Mouse (Mus musculus) testis, postnatal 10 days (tissue): ENCODE results near the gene Osbpl7.

Source experiments
- DNase-seq: peaks from one replicate; pipeline ENCODE4 v3.0.0; 2021; ENCODE audit warnings: low spot score

Gene Osbpl7

DNA sequence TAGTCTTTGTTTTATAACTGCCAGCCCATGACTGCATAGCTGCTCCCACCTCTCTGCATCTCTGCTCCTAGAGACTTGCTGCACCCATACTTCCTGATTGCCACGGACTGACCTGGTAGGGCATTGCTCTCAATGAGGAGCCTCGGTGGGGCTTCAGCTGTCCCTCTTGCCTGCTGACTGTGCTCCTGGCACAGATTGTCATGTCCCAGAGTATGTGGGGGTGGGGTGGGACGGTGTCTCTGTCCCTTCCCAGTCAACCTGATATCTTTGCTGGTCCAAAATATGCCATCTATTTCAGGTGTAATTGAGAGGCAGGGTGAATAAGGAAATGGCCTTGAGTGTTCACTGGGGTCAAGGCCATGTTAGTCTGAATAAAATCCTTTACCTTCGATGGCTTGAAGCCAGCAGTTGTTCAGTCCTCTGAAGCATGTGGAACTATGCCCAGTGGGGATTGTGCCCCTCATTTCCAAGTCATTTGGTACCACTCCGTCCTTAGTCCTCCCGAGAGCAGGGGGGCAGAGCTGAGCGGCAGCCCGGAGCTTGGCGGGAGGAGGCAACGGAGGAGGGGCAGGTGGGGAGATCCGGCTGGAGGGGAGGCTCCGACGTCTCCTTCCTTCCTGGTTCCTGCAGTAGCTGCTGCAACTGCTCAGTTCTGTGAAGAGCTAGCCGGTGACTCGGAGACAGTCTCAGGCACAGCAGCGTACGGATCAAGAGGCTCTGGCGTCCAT, at the start of gene Osbpl7:
Gene Osbpl7 (plus strand): TSS at position 413 of the 728 bp plus-strand sequence.
- DNase-seq: peak; percentile 79

DNA sequence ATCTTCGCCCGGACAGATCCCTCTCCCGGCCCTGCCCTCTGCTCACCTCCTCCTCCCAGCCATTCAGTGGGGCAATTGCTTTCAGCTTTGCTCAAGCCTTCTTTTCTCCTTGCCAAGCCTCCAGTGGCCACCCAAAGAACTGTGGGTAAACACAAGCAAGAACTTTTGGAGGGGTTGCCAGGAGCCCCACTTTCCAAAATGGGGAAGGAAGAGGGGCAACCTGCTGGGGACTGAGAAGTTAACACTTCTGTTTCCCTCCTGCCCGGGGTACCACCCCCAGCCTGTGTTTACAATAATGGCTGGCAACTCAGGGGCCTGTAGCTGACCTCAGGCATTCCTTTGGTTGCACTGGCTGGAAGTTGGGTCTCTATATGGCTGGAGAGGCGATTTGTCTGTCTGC, 47.3 kb upstream of the Osbpl7 start:
- no peak for DNase-seq

DNA sequence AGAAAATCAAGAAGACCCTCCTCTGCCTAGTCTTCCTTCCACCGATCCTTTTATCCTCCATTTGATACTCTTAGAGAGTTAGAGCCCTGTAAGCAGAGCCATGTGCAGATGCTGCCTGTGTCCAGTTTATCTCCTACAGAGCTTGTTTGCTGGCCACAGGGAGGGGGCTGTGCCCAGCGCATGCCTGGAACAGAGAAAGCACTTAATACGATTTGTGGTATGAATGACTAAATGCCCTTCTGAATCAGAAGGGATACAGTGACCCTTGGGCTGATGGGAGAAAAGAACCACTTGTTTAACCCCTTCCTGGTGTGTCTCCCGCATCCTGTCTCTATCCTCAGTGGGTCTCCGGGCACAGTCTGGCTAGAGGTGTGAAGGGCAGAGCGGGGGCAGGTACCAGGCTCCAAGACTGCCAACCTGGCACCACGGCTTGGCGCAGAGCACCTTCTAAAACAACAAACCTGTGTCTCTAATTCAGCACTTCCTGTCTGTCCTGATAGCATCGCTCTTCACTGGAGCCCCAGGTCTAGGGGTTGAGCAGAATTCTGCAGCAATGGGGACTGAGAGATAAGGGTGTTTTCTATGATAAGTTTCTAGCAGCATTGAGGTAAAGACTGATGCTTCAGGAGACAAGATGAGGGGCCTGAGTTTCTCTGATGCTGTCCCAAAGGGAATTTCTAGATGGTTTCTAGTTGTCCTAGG, 43.2 kb upstream of the Osbpl7 start:
- DNase-seq: no peak

DNA sequence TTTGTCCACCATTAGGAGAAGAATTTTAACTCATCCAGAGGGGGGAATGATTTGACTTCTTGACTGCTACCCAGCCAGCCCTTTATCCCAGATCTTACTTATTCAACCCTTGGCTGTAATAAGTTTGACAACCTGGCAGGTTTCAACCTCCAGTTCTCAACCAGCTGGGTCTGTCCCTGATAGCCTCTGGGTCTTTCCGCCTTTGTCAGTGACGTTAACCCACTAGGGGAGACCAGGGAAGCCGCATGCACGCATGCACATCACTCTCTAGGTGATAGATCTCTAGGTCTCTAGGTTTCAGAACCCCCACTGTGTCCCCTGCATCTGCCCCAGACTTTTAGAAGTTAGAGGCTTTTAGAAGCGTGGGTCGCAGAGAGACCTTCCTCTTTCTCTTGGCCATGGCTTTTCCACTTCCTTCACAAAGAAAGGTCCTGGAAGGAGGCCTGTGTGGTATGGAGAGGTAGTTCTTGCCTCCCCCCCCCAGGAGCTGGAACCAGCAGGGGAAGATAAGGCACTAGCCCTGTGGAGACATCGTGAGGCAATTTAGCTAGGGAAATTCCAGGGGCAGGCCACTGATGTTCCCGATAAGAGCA, 41.1 kb upstream of the Osbpl7 start:
- DNase-seq: no peak

DNA sequence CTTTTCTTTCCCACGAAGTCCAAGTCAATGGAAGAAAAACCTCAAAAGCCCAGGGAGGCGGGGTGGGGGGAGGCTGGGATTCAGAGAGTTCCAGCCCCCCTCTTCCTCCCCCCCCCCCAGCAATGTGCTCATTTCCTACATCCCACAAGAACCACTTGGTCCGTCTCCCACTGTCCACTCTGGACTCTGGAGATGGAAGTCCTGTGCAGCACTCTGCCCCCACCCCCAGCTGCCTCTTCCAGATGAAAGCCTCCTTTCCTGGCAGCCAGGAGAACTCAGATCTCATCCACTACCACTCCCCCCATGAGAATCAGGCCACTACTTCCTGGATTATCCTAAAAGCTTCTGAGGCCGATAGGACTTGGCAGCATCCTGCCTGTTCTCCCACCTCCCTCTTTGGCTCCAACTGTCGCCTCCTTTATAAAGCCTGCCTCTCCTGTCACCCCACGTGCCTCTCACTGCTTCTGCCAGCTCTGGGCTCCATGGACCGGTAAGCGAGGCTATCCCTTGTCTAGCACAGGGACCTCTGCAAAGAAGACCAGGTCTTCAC, 37.2 kb upstream of the Osbpl7 start, which contains the start of gene Sp6:
Gene Sp6 (plus strand): TSS at position 274 of the 550 bp plus-strand sequence.
- no peak for DNase-seq

DNA sequence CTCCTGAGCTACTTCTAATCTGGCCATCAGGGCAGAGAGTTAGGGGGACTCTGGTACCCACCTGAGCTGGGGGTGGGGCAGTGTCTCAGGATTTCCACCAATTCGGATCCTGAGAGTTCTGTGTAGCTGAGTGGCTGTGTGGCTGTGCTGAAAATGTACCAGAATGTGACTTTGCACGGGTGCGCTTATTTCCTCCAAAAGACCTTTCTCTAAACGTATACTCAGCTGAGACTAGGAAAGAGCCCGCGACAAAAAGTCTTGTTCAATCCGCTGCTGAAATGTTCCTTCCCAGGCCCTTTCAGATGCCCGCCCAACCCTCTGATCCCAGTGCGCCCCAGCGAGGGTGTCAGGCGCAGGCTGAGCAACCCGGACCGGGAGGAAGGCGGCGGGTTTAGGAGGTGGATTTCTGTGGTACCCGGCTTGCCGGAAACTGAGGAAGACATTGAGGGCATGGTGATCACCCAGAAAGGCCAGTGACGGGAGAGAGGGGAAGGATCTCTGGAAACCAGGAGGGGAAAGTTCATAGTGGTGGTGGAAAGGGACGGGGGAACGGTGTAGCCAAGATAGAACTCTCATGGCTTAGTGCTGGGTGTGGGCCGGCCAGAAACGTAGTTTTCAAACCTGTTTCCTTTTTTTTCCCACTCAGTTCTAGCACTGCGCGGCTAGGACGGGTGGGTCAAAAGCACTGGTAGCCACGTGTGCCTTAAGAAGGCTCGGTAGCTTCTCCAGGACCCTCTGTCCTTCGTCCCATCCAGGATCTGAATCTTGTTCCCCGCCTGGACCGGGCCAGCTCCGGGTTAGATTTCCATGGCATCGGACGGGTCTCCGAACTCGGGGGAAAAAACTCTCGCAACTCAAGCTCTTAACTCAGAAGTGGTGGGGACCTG, 32.5 kb upstream of the Osbpl7 start:
- no peak for DNase-seq

DNA sequence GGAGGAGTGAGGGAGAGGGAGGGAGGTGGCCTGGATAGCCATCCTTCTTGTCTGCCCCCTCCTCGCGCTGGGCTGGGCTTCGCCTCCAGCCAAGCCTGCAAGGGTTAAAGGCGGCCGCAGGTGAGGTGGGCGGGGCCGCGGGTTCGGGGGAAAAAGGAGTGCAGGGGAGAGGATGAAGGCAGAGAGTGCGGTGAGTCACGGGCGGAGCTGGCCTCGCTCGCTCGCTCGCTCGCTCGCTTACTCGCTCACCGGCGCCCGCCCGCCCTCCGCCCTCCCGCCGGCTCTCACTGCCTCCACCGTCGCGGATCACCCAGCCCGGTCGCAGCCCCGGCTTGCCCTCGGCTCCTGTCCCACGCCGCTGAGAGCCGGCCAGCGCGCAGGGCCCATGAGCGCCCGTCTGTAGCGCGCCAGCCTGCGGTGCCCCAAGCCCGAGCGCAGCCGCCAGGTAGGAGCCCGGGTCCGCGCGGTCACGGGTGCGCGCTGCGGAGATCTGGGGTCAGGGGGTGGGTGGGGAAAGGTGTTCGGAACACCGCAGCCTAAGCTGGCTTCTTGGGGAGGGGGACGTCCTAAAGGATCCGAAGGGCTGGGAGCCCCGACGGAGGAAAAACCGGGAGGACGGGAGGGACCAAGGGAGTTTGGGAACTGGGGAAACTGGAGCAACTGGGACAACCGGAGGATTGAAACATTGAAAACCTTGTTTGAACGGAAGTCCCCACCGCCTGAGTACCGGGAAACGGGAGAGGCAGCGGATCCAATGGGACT, 31.7 kb upstream of the Osbpl7 start:
- DNase-seq: no peak

DNA sequence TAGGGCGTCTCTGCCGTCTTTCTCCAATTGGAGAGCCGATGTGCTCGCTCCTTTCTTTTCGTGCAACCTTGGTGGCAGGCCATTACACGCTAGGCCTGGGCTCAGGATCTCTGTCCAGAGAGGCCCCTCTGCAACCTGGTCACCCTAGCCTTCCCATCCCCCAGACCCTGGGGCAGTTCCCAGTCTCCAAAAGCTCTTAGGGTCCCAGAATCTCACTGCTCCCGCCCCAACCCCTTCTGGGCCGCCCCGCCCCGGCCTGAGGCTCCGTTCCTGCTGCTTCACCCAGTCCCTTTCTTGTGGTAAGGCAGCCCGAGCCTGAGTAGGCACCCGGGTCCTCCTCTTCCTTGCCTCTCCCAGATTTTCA, 31.1 kb upstream of the Osbpl7 start:
- no peak for DNase-seq

DNA sequence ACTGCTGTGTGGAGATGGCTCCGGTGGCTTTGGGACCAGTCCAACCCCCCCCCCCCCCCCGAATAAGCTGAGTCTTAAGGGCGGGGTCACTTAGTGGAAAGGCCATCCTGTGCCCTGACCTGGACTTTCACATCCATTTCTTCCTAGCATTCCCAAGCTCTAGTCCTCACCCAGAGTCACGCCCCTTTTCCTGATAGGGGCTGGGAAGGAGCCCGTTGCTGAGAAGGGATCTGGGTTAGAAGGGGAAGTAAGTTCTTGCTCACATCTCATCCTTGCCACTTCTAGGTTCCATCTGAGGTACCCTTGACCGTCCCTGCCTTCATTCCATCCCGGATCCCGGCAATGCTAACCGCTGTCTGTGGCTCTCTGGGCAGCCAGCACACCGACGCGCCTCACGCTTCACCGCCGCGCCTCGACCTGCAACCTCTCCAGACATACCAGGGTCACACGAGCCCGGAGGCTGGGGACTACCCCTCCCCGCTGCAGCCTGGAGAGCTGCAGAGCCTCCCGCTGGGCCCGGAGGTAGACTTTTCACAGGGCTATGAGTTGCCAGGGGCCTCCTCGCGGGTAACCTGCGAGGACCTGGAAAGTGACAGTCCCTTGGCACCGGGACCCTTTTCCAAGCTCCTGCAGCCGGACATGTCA, 29.2 kb upstream of the Osbpl7 start:
- DNase-seq: no peak

DNA sequence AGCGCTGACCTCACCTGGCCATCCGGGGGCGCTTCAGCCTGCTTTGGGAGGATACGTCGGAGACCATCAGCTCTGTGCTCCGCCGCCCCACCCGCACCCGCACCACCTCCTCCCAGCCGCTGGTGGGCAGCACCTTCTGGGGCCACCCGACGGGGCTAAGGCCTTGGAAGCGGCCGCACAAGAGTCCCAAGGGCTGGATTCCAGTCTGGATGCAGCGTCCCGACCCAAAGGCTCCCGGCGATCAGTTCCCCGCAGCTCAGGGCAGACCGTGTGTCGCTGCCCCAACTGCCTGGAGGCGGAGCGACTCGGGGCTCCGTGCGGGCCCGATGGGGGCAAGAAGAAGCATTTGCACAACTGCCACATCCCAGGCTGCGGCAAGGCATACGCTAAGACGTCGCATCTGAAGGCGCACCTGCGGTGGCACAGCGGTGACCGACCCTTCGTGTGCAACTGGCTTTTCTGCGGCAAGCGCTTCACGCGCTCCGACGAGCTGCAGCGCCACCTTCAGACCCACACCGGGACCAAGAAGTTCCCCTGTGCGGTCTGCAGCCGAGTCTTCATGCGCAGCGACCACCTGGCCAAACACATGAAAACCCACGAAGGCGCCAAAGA, 28.4 kb upstream of the Osbpl7 start:
- DNase-seq: peak; percentile 86

DNA sequence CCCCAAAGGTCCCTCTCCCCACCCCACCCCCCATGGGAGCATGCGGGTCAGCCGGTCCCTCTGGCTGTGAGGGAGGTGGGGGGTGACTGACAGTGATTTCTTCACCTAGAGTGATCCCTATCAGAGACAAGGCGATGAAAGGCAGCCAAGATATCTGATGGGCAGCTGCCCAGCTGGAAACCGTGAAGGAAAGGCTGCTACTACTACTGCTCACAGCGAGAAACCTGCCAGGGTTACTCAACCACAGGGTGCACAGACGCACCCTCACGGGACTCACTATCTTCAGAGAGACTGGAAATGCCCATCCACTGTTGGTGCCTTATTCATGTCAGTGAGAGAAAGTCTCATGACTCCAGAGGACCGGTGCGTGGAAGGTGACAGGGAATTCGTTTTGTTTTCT, 25.5 kb upstream of the Osbpl7 start:
- no peak for DNase-seq

DNA sequence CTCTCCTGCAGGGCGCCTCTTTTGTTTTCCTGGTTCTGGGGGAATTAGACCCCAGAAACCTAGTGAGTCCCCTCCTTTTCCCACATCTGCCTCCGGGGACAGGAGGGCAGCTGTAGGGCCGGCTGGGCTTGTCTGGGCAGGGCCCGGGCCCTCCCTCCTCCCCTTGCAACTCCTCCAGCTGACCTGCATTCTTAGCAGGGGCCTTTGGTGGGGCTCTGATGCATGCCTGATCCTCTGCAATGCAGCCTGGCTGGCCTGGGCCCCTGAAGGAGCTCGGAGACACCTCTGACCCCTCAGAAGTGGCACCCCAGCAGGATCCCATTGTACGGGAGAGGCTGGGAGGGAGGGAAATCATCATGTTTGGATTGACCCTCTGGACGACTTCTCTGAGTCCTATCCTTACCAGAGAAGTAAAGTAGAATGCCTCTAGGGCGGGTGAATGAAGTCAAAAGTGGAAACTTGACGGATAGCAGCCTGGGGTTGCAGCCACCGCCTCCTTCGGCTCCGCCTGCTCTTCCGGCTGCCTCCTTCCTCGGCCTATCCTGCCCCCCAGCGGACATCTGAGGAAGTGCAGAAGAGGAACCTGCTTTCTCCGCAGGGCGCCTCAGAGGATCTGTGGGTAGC, 24.6 kb upstream of the Osbpl7 start:
- peak; percentile 93 for DNase-seq

DNA sequence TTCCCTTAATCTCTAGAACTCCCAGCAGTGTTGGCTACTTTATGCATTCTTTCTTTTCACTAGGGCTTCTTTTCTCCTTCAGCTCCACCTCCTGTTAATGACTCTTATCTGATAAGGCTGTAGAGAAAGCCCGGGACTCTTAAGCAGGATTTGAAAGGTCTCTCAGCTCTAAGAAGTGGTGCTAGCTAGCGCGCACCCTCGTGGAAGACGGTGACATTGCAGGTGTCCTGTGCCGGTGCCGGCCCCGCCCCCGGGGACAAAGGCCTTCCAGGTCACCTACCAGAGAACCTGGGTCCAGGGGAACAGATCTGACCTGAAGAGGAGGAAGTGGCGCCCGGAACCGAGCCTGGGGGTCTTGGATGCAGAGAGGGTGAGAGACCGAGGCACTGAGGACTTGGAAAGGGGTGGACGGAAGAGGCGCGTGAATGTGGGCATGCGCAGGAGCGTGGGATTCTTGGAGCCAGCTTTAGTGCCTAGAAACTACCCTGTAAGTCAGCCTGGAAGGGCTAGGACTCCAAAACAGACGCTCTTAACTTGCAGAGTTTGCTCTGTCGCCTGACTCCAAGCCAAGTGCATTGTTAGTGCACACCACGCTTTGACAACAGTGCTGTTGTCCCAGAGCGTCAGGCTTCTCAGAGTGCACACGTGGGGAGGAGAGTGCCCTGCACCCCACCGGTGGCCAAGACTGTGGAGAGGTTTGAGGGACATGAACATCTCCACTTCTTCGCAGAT, 20.6 kb upstream of the Osbpl7 start, which contains the start of gene Scrn2:
Gene Scrn2 (plus strand): TSS at position 253 of the 732 bp plus-strand sequence.
- peak; percentile 90 for DNase-seq

DNA sequence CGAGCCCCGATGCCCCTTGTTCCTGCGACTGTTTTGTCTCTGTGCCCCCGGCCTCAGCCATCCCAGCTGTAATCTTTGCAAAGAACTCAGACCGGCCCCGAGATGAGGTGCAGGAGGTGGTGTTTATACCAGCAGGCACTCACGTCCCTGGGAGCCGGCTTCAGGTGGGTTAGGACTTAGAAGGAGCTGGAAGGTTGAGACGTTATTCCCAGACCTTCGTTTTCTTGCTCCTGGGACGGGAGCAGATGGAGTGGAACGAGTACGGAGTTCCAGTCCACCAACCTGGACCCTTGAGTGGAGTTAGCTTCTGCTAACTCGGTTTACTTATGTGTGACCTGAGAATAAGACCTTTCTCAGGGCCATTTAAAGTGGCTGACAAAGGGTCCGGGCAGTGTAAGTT, 20.0 kb upstream of the Osbpl7 start:
- DNase-seq: no peak

DNA sequence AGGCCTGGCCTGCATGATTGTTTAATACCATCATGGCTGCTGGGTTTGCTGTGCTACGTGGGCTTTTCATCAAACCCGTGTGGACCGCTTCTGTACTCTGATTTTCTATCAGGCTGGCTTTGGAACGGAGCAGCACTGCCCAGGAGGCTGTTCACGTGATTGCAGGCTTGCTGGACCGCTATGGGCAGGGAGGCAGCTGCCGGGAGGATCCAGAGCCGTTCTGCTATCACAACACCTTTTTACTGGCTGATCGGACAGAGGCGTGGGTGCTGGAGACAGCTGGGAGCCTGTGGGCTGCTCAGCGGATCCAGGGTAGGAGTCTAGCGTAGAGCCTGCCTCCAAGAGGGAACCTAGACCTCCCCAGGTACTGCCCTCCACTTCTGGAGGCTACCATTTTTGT, 18.5 kb upstream of the Osbpl7 start:
- DNase-seq: no peak

DNA sequence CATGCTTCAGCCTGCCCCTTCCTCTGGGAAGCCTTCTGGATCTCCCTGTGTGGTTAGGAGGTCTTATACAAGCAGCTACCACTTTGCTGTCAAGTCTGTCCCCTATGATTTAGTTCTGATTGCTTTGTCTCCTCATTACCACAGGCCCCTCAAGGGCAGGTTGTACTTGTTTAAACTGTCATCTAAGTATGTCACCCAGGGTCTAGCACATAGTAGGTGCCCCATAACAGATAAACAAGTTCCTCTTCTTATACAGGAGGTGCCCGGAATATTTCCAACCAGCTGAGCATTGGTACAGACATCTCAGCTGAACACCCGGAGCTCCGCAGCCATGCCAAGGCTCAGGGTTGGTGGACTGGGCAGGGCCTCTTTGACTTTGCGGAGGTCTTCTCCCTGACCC, 17.9 kb upstream of the Osbpl7 start:
- no peak for DNase-seq

DNA sequence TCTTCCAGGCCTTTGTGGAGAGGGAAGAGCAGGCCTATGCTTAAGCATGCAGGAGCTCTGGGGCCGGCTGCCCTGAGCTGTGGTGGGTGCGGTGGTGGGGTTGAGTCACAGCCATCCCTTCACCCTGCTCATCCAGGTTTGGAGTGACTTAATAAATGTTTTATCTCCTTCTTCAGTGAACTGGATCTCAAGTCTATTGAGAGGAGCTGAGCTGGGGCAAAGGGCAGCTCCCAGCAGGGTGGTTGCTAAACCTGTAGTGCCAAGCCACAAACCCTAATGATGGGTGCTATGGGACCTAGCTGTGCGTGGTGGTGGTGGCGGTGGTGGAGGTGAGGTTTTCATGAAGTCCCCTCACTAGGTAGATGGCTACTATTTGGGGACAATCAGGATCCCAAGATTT, 16.6 kb upstream of the Osbpl7 start:
- no peak for DNase-seq

DNA sequence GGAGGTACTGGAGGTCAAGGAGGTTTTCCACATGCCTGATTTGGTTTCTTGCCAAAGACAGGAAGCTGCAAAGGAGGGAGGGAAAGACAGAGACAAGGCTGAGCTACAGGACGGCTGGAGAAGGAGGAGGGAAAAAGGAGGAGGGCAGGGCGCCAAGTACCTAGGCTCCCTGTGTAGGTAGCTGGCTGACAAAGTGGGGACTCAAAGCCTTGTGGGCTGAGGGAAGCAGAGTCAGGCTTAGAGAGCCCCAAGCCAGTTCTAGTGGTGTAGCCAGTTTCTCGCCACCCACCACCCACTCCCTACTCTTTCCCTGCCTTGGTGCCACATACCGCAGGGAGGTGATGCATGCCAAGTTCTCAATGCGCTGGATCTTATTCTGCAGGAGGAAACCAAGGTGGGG, 14.3 kb upstream of the Osbpl7 start:
- no peak for DNase-seq

DNA sequence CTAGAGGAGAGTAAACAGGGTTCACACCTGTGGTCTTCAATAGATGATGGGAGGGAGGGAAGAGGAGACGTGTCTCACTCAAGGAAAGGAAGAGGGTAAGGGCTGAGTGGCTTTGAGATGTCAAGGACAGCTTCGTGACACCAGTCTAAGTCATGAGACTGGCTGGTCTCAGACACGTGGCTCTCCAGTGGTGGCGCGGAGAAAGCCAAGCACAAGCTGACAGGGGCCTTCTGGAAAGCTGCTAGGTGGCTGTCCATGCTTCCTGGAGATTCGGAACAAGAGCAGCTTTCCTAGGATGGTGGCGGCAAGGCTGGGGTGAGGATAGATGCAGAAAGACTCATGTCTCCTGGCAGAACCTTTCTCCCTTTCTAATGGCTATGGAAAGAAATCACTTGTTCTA, 11.5 kb upstream of the Osbpl7 start:
- DNase-seq: no peak
